Mouse (Mus musculus): Measurements from ENCODE around the gene Eif2ak4.

- no peak for TF ChIP-seq POLR2A (IDR thresholded peaks at IDR 0.05; ENCODE audit: borderline replicate concordance, control insufficient read depth, low read depth, low read length)
- TF ChIP-seq CTCF (IDR thresholded peaks at IDR 0.05; ENCODE audit: control insufficient read depth, insufficient read depth, low read length) = no peak
These were observed 68.6 kb downstream of the Eif2ak4 start for GRCm38 (mm10) chr2:118457029-118457428.
